ENCODE assay signal across 34 mouse cellular contexts in genomic region chr15:67792822-67793221, GRCm38 (mm10).
"Had no signal": no experiment of that assay in that cellular context is flagged by ENCODE, and none has a peak within 500 bp of the region (broad histone marks: within the 10 kb centered on the region; RNA-seq: fewer than 3 reads in every experiment).

No protein-coding gene starts in this region.

- H3K36me3 ChIP-seq: heart, embryonic 10.5 days; heart, embryonic 12.5 days; heart, embryonic 13.5 days; heart, embryonic 15.5 days; hindbrain, embryonic 10.5 days; hindbrain, embryonic 12.5 days; hindbrain, embryonic 13.5 days; hindbrain, embryonic 15.5 days; intestine, embryonic 15.5 days; kidney, embryonic 15.5 days had no signal

- H3K27me3 ChIP-seq: heart, embryonic 12.5 days; heart, embryonic 13.5 days; heart, embryonic 15.5 days; hindbrain, embryonic 12.5 days; hindbrain, embryonic 13.5 days; hindbrain, embryonic 15.5 days; intestine, embryonic 15.5 days; kidney, embryonic 15.5 days had no signal

- H3K4me3 ChIP-seq: heart, embryonic 10.5 days; heart, embryonic 12.5 days; heart, embryonic 13.5 days; heart, embryonic 15.5 days; hindbrain, embryonic 10.5 days; hindbrain, embryonic 12.5 days; hindbrain, embryonic 13.5 days; hindbrain, embryonic 15.5 days; intestine, embryonic 15.5 days; kidney, embryonic 15.5 days; layer of hippocampus, adult 2 months; left cerebral cortex, adult 2 months had no signal

- H3K9ac ChIP-seq: heart, embryonic 12.5 days; heart, embryonic 13.5 days; heart, embryonic 15.5 days; hindbrain, embryonic 12.5 days; hindbrain, embryonic 13.5 days; hindbrain, embryonic 14.5 days; hindbrain, embryonic 15.5 days; intestine, embryonic 15.5 days; kidney, embryonic 15.5 days had no signal

- H3K4me2 ChIP-seq: heart, embryonic 11.5 days; heart, embryonic 12.5 days; heart, embryonic 13.5 days; heart, embryonic 15.5 days; hindbrain, embryonic 12.5 days; hindbrain, embryonic 13.5 days; hindbrain, embryonic 14.5 days; hindbrain, embryonic 15.5 days; intestine, embryonic 15.5 days; kidney, embryonic 15.5 days had no signal

- H3K27ac ChIP-seq: heart, embryonic 10.5 days; heart, embryonic 13.5 days; heart, embryonic 15.5 days; hindbrain, embryonic 10.5 days; hindbrain, embryonic 12.5 days; hindbrain, embryonic 13.5 days; hindbrain, embryonic 14.5 days; hindbrain, embryonic 15.5 days; hindbrain, postnatal 0 days; intestine, embryonic 15.5 days; kidney, embryonic 15.5 days; kidney, postnatal 0 days; layer of hippocampus, adult 2 months; left cerebral cortex, adult 2 months had no signal

- H3K9me3 ChIP-seq: heart, embryonic 10.5 days; heart, embryonic 12.5 days; heart, embryonic 13.5 days; heart, embryonic 15.5 days; hindbrain, embryonic 10.5 days; hindbrain, embryonic 12.5 days; hindbrain, embryonic 13.5 days; hindbrain, embryonic 15.5 days; intestine, embryonic 15.5 days; kidney, embryonic 15.5 days had no signal

- ATAC-seq: hindbrain, postnatal 0 days; inflammation-experienced regulatory T-cells, adult 6 months; intestine, embryonic 15.5 days; intestine, embryonic 16.5 days; intestine, postnatal 0 days had no signal

- H3K4me1 ChIP-seq: heart, embryonic 10.5 days; heart, embryonic 12.5 days; heart, embryonic 13.5 days; heart, embryonic 15.5 days; hindbrain, embryonic 10.5 days; hindbrain, embryonic 12.5 days; hindbrain, embryonic 13.5 days; hindbrain, embryonic 15.5 days; intestine, embryonic 15.5 days had no signal

- DNase-seq: heart, postnatal 10 days; heart, postnatal 14 days; heart, postnatal 36 days; heart, postnatal 4 days; kidney, adult 11 months; kidney, adult 18-20 months; kidney, adult 8-10 months; kidney, adult 9 months; kidney, postnatal 10 days; kidney, postnatal 14 days; kidney, postnatal 25 days; kidney, postnatal 36 days; kidney, postnatal 4 days; layer of hippocampus, adult 9-11 months; layer of hippocampus, postnatal 36 days had no signal
